Mouse (Mus musculus) adrenal gland, postnatal 10 days (tissue): Measurements from ENCODE around the gene Nme2. TPM values are rescaled to one million over a fixed set of nuclear protein-coding genes. Genes with fewer than 3 reads are reported as not detected.

Source experiments
- total RNA-seq, 2 experiments: library from RNA; stranded (reverse); gene quantifications; 2 replicates each; pipeline ENCODE4 v1.2.3; 2021

The Nme2 gene
- total RNA-seq, 2 experiments from 2014 or later = 550 to 566 TPM

Other genes with a start within 250 kb of the Nme2 start
- 10 to 100 TPM; 18.7 to 19.5 TPM for gene Utp18, start 70.5 kb downstream of the Nme2 start, total RNA-seq
- 10 to 100 TPM; 40.5 to 50.0 TPM for gene Mbtd1, start 70.4 kb downstream of the Nme2 start, total RNA-seq
- gene Gm20390, start 12.0 kb upstream of the Nme2 start, total RNA-seq = 10 to 100 TPM; 64.2 to 75.0 TPM
- gene Nme1, start 12.3 kb upstream of the Nme2 start, total RNA-seq = 10 to 100 TPM; 42.4 to 49.2 TPM
- 100 to 1,000 TPM; 107 to 125 TPM for gene Spag9, start 39.8 kb upstream of the Nme2 start, total RNA-seq